Mouse (Mus musculus) thymus, postnatal 25 days (tissue): ENCODE results near the gene Ctbs.

Experiments used
- DNase-seq: peaks from one replicate; pipeline ENCODE4 v3.0.0; 2022

Gene Ctbs

GRCm38 (mm10) chr3:146499431-146500002 lies 49.9 kb downstream of the Ctbs start, which contains the start of the genes Spata1 and Gng5:
Gene Spata1, minus strand, starts transcription at chr3:146499753.
Gene Gng5, plus strand, starts transcription at chr3:146499807.
- DNase-seq, result peak; percentile 92

DNA sequence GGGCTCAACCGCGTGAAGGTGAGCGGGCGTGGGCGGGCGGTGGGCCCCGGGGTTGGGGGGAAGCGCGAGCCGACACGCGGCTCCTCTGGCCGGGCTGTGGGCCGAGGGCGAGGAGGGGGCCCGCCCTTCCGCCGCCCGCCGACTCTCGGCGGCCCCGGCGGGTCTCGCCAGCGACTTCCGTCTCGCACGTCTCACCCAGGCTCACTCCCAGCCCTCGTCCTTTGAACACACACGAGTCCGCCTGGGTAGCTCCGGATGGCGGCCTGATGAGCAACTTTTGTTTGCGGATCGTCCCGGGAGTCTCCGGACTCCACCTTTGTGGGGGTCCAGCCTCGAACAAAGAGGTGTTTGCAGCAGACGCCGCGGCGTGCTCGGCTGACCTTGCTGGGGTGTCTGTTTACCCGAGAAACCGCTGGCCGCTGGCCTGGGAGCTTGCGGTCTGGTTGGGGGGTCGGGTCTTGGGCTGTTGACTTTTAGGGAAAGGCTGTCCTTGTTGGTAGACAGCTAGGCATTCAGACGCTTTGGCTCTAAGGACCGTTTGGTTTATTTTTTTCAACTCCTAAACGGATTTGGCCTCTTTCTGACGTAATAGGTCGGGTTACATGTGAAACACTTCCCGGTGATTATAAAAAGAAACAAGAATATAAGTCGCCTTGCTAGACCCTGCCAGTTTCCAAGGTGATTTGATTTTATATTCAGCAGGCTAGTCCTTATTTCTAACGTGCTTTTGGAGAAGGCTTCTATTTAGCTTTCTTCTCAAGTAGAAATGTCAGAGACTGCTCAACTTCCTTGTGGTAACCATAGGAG lies 50.6 kb downstream of the Ctbs start:
- DNase-seq, result no peak

- no peak for DNase-seq
Observed at GRCm38 (mm10) chr3:146500810-146501201, 51.2 kb downstream of the Ctbs start.

- DNase-seq, result no peak
Observed at GRCm38 (mm10) chr3:146501601-146502123, 52.1 kb downstream of the Ctbs start.

DNA sequence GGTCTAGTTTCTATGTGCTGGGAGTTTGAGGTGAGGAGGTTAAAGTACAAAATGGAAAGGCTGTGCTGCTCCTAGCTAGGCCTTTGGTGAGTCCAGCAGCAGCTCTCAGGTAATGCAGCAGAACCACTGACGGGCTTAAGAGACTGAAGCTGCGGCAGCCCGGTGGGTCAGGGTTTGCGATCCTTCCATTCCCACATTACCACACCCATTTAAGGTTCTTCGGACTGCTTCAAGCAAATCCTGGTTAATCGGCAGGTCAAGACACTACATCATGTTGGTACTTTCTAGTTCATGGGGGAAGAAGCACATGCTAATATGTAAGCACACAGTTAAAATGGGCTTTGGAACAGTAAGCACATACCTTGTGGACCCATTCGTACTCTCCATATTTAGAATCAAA lies 57.1 kb downstream of the Ctbs start:
- DNase-seq, result no peak
